Mouse (Mus musculus) embryonic facial prominence, embryonic 14.5 days (tissue): ENCODE measurements at regions not wholly inside any gene's neighbourhood (a gene's known extent, or its start where the extent isn't known, plus 50 kb on each side); places are given as distances from the start of the nearest gene placed in this dataset.

Experiments
- ATAC-seq: fragments of 200-750 bp; cut with Nextera tagmentation; 2 replicates; pipeline ENCODE4 v1.8.0; 2017; ENCODE audit warnings: low read depth, moderate number of reproducible peaks, moderate TSS enrichment
- DNase-seq: peaks from one replicate; pipeline ENCODE4 v3.0.0-alpha.2; 2015; ENCODE audit warnings: low spot score
- H3K27ac ChIP-seq: fragments of 300-500 bp; sonication (generic); replicated peaks from 2 replicates; pipeline ENCODE4 v1.5.1; 2014; ENCODE audit warnings: low read depth, mild to moderate bottlenecking, low read length, moderate library complexity
- H3K27me3 ChIP-seq: fragments of 300-500 bp; sonication (generic); replicated peaks from 2 replicates; pipeline ENCODE4 v1.6.1; 2014; ENCODE audit warnings: low read length; ENCODE audit not compliant: control insufficient read depth, insufficient read depth
- H3K36me3 ChIP-seq: fragments of 300-500 bp; sonication (generic); 2 replicates; pipeline ENCODE4 v1.6.1; 2014; ENCODE audit warnings: low read length, mixed read lengths; ENCODE audit not compliant: control insufficient read depth, insufficient read depth
- H3K4me1 ChIP-seq: fragments of 300-500 bp; sonication (generic); 2 replicates; pipeline ENCODE4 v1.6.1; 2014; ENCODE audit warnings: antibody characterized with exemption, low read length; ENCODE audit not compliant: control insufficient read depth, insufficient read depth
- H3K4me2 ChIP-seq: fragments of 300-500 bp; sonication (generic); 2 replicates; pipeline ENCODE4 v1.6.1; 2014; ENCODE audit warnings: low read depth, mild to moderate bottlenecking, low read length, moderate library complexity, mixed read lengths
- H3K4me3 ChIP-seq: fragments of 300-500 bp; sonication (generic); 2 replicates; pipeline ENCODE4 v1.5.1; 2014; ENCODE audit warnings: low read depth, mild to moderate bottlenecking, low read length
- H3K9ac ChIP-seq: fragments of 300-500 bp; sonication (generic); 2 replicates; pipeline ENCODE4 v1.6.1; 2014; ENCODE audit warnings: low read depth, mild to moderate bottlenecking, low read length, moderate library complexity, mixed read lengths
- H3K9me3 ChIP-seq: fragments of 300-500 bp; sonication (generic); 2 replicates; pipeline ENCODE4 v1.6.1; 2016; ENCODE audit warnings: low read length; ENCODE audit not compliant: control insufficient read depth
- WGBS: fragments of 180-500 bp; shearing (Covaris S2); extraction: QIAGEN DNeasy Blood & Tissue Kit; methylation state at CpG from one replicate; pipeline ENCODE4 v1.1.7; 2014; 5-methylcytosine and 5-hydroxymethylcytosine counted together

DNA sequence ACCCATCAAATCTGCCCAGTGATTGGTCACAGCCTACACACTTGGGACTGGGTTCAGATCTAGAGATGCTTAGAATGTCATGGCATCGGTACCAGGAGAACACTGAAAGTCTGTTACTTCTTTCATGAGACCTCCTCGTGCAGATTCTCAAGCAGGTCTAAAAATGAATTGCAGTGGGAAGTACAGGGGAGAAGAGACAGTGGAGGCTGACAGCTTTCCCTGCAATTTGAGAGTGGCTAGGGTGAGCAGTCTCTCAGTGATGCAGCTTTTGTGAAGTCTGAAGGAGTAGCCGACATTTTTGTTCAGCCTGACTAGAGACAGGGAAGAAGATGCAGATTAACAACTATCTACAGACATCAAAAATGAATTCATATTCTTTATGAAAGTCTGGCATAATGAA, 112.5 kb downstream of the Fam198b start:
- Histone ChIP-seq H3K4me3 (no peak overlapping the region), H3K27me3 (no peaks in the 10 kb centered on the region), H3K27ac (no peak overlapping the region), H3K4me2 (no peak overlapping the region), H3K9ac (no peak overlapping the region), H3K36me3 (no peaks in the 10 kb centered on the region), H3K9me3 (no peaks in the 10 kb centered on the region), H3K4me1 (no peaks in the 10 kb centered on the region)
- DNase-seq (no peak), ATAC-seq (no peak)
- 61% methylated on average over 3 of the region's 3 CpGs for WGBS

GRCm38 (mm10) chr3:80002335-80002734, 118.0 kb downstream of the Fam198b start:
- H3K9me3 ChIP-seq: no peaks in the 10 kb centered on the region
- WGBS: 84% methylated on average over 6 of the region's 6 CpGs
- H3K4me2 ChIP-seq: no peak overlapping the region
- H3K36me3 ChIP-seq: no peaks in the 10 kb centered on the region
- no peak; the same call in 1 of the 2 replicates for ATAC-seq
- no peak overlapping the region for H3K4me3 ChIP-seq
- no peak overlapping the region for H3K27ac ChIP-seq
- DNase-seq: no peak
- no peaks in the 10 kb centered on the region for H3K27me3 ChIP-seq
- H3K9ac ChIP-seq: no peak overlapping the region
- no peaks in the 10 kb centered on the region; the same call in 1 of the 2 replicates for H3K4me1 ChIP-seq

GRCm38 (mm10) chr3:80003300-80004090, 119.2 kb downstream of the Fam198b start:
- no peak for ATAC-seq
- Histone ChIP-seq H3K9ac (no peak overlapping the region), H3K9me3 (no peaks in the 10 kb centered on the region), H3K36me3 (no peaks in the 10 kb centered on the region), H3K4me2 (no peak overlapping the region), H3K4me1 (no peaks in the 10 kb centered on the region; the same call in 1 of the 2 replicates), H3K27me3 (no peaks in the 10 kb centered on the region), H3K4me3 (no peak overlapping the region), H3K27ac (no peak overlapping the region)
- no peak for DNase-seq
- 53% methylated on average over 5 of the region's 5 CpGs for WGBS

DNA sequence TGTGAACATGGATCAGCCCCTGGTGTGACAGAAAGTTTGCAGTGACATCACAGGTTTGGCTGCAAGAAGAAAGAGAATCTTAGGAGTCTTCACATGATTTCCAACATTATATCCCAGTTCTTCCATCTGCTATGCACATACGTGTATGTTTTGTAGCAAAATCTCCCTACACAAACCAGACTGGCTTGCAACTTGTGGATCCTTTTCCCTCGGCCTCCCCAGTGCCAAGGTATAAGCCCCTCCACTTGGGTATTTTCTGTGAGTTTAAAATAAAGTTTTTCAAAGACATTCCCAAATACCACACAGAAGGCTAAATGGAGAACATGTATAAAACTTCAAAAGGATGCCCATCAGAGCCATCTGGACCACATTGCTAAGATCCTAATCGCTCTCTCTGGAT, 120.2 kb downstream of the Fam198b start:
- ATAC-seq: no peak
- no peak overlapping the region; the same call in 1 of the 2 replicates for H3K27ac ChIP-seq

GRCm38 (mm10) chr3:80004966-80005365, 120.6 kb downstream of the Fam198b start:
- no peak overlapping the region for H3K4me2 ChIP-seq
- H3K4me3 ChIP-seq: no peak overlapping the region
- H3K27me3 ChIP-seq: no peaks in the 10 kb centered on the region
- WGBS: 59% methylated on average over 3 of the region's 3 CpGs
- H3K36me3 ChIP-seq: no peaks in the 10 kb centered on the region
- H3K9ac ChIP-seq: no peak overlapping the region
- no peaks in the 10 kb centered on the region for H3K9me3 ChIP-seq
- no peak for DNase-seq
- no peaks in the 10 kb centered on the region; the same call in 1 of the 2 replicates for H3K4me1 ChIP-seq
- ATAC-seq: peak; percentile 30; the same call in 1 of the 2 replicates
- H3K27ac ChIP-seq: no peak overlapping the region

More for the DNA sequence above, 120.2 kb downstream of the Fam198b start:
- Histone ChIP-seq H3K9me3 (no peaks in the 10 kb centered on the region), H3K9ac (no peak overlapping the region), H3K36me3 (no peaks in the 10 kb centered on the region), H3K4me2 (no peak overlapping the region), H3K4me3 (no peak overlapping the region), H3K27me3 (no peaks in the 10 kb centered on the region), H3K4me1 (no peaks in the 10 kb centered on the region; the same call in 1 of the 2 replicates)
- no peak for DNase-seq
- WGBS: 58% methylated on average over 3 of the region's 3 CpGs

GRCm38 (mm10) chr3:80005371-80005770, 121.0 kb downstream of the Fam198b start:
- DNase-seq (no peak), ATAC-seq (no peak)
- WGBS: 81% methylated on average over 5 of the region's 5 CpGs
- H3K4me1 ChIP-seq: no peaks in the 10 kb centered on the region; the same call in 1 of the 2 replicates
- H3K9ac ChIP-seq: no peak overlapping the region
- H3K4me3 ChIP-seq: no peak overlapping the region
- H3K27ac ChIP-seq: no peak overlapping the region
- H3K4me2 ChIP-seq: no peak overlapping the region
- no peaks in the 10 kb centered on the region for H3K27me3 ChIP-seq
- no peaks in the 10 kb centered on the region for H3K36me3 ChIP-seq
- no peaks in the 10 kb centered on the region for H3K9me3 ChIP-seq

DNA sequence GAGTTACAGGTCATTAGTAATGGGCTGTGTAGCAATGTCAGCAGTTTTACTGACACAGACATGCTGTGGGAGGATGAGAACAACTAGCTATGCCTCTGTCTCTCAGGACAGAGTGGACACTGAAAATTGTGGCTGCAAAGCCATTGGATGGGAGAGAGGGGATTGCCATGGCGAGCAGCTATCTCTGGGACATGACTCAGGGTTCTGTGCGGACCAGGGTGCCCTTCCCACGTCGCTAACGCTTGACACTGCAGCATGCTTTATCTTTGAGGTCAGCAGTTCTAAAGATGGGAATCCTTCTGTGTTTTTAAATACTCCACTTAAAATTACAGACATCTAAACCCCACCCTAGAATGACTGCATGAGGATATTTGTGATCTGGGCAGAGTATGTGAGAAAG, 121.9 kb downstream of the Fam198b start:
- 85% methylated on average over 5 of the region's 5 CpGs for WGBS
- H3K9ac ChIP-seq: no peak overlapping the region
- ATAC-seq: no peak
- no peak overlapping the region for H3K27ac ChIP-seq
- no peaks in the 10 kb centered on the region for H3K36me3 ChIP-seq
- no peak for DNase-seq
- H3K9me3 ChIP-seq: no peaks in the 10 kb centered on the region
- H3K4me3 ChIP-seq: no peak overlapping the region
- H3K4me1 ChIP-seq: no peaks in the 10 kb centered on the region; the same call in 1 of the 2 replicates
- no peaks in the 10 kb centered on the region for H3K27me3 ChIP-seq
- H3K4me2 ChIP-seq: no peak overlapping the region

DNA sequence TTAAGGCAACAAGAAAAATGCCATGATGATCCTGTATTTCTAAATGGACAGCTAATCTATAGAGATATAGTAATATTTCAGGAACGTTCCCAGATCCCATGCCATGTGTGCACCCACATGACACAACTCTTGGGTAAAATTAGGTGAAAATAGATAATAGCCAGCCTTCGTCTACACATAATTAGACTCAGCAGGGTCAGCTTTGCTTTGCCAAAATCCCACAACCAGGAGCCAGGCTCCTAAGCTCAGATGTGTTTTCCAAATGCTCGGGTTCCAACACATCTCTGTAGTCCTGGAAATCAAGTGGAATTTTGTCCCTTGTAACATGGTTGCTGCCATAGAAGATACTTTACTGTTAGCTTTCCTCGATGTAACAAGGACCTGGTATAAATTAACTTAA, 122.7 kb downstream of the Fam198b start:
- H3K9ac ChIP-seq: no peak overlapping the region
- H3K36me3 ChIP-seq: no peaks in the 10 kb centered on the region
- no peak overlapping the region for H3K4me3 ChIP-seq
- no peak overlapping the region for H3K4me2 ChIP-seq
- H3K9me3 ChIP-seq: no peaks in the 10 kb centered on the region
- ATAC-seq (no peak), DNase-seq (no peak)
- H3K27ac ChIP-seq: no peak overlapping the region
- 61% methylated on average over 4 of the region's 4 CpGs for WGBS
- H3K4me1 ChIP-seq: no peaks in the 10 kb centered on the region; the same call in 1 of the 2 replicates
- no peaks in the 10 kb centered on the region for H3K27me3 ChIP-seq

DNA sequence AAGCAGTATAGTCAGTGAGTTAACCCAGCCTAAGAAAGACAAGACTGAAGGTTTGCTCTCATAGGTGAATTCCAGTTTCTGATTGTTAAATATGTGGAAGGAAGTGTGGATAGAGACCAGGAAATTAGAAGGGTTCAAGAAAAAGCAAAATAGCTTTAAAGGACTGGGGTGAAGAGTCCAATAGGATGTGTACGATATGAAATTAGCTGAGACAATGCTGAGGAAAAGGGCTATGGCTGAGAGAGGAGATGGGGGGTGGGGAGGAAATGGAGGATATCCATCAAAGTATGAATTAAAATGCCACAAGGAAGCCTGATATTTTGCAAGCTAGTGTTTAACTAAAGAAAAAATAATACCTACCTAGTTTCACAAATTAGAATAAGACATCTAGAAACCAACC, 124.9 kb downstream of the Fam198b start:
- H3K4me3 ChIP-seq: no peak overlapping the region
- DNase-seq: no peak
- no peaks in the 10 kb centered on the region for H3K27me3 ChIP-seq
- no peak for ATAC-seq
- H3K4me2 ChIP-seq: no peak overlapping the region
- H3K4me1 ChIP-seq: no peaks in the 10 kb centered on the region; the same call in 1 of the 2 replicates
- no peaks in the 10 kb centered on the region for H3K36me3 ChIP-seq
- H3K27ac ChIP-seq: no peak overlapping the region
- no peaks in the 10 kb centered on the region for H3K9me3 ChIP-seq
- WGBS: 84% methylated on average over 1 of the region's 1 CpGs
- no peak overlapping the region for H3K9ac ChIP-seq
